Mouse (Mus musculus) adrenal gland, adult 2 months (tissue): Measurements from ENCODE around the gene Zkscan14. TPM values are rescaled to one million over a fixed set of nuclear protein-coding genes. Genes with fewer than 3 reads are reported as not detected.
A peak's percentile ranks its signal among the peaks of the same experiment; 100 is the strongest.
"Not testable (repeated sequence)": the region's sequence is repeated elsewhere in the genome, so short reads cannot be mapped to it uniquely, and the experiment has no call there.

Experiments used
- DNase-seq: peaks from one replicate; pipeline ENCODE4 v3.0.0; 2021
- long read RNA-seq: library from polyadenylated mRNA; stranded (forward); transcript quantifications from one replicate; pipeline ENCODE4 v2.0.0, GENCODE M21; 2021
- polyA plus RNA-seq: library from polyadenylated mRNA; depleted of rRNA; stranded (reverse); fragments of >200 nt; gene quantifications from 2 replicates; pipeline ENCODE4 v1.2.3, GENCODE M21; 2012; rRNA removed
- total RNA-seq, 2 experiments: library from RNA; stranded (reverse); gene quantifications; 2 replicates each; pipeline ENCODE4 v1.2.3; 2021

The Zkscan14 gene
- 1 to 10 TPM; 8.4 to 9.2 TPM for total RNA-seq
- polyA plus RNA-seq, result 1.1 and 1.2 TPM in 2 replicates
- long read RNA-seq, transcript Zkscan14-201 (3 exons, 1,967 nt), result major isoform, 5 of 5 reads
- long read RNA-seq, partial matches to known transcripts, result 0 of 5 reads
- long read RNA-seq, other reads (novel, unspliced or antisense), result 0 of 5 reads

- DNase-seq, result peak; percentile 80
Measured at GRCm38 (mm10) chr5:145201321-145201991, at the start of gene Zkscan14. TSS of gene Zkscan14 (minus strand) at chr5:145201868.

- no peak for DNase-seq
Measured at GRCm38 (mm10) chr5:145249520-145249919, 47.9 kb upstream of the Zkscan14 start.

- DNase-seq, result peak; percentile 16
Measured at GRCm38 (mm10) chr5:145234636-145235035, 33.0 kb upstream of the Zkscan14 start.

GRCm38 (mm10) chr5:145231893-145232411, 30.3 kb upstream of the Zkscan14 start:
- DNase-seq, result peak; percentile 82

- DNase-seq, result peak; percentile 98
Measured at GRCm38 (mm10) chr5:145231367-145231871, 29.8 kb upstream of the Zkscan14 start, which contains the start of gene Zfp655. TSS of gene Zfp655 (plus strand) at chr5:145231715.

- DNase-seq, result no peak
Measured at GRCm38 (mm10) chr5:145230641-145231040, 29.0 kb upstream of the Zkscan14 start.

GRCm38 (mm10) chr5:145229283-145229682, 27.6 kb upstream of the Zkscan14 start:
- DNase-seq, result not testable (repeated sequence)

- no peak for DNase-seq
Measured at GRCm38 (mm10) chr5:145226453-145226852, 24.8 kb upstream of the Zkscan14 start.

- DNase-seq, result no peak
Measured at GRCm38 (mm10) chr5:145223395-145223794, 21.7 kb upstream of the Zkscan14 start.

- DNase-seq, result peak; percentile 78
Measured at GRCm38 (mm10) chr5:145222840-145223239, 21.2 kb upstream of the Zkscan14 start.

- no peak for DNase-seq
Measured at GRCm38 (mm10) chr5:145219981-145220380, 18.3 kb upstream of the Zkscan14 start.

GRCm38 (mm10) chr5:145218671-145219070, 17.0 kb upstream of the Zkscan14 start:
- no peak for DNase-seq

- DNase-seq, result no peak
Measured at GRCm38 (mm10) chr5:145218206-145218605, 16.5 kb upstream of the Zkscan14 start.

GRCm38 (mm10) chr5:145217746-145218145, 16.1 kb upstream of the Zkscan14 start:
- DNase-seq, result no peak

GRCm38 (mm10) chr5:145214679-145215078, 13.0 kb upstream of the Zkscan14 start:
- peak; percentile 39 for DNase-seq

- DNase-seq, result no peak
Measured at GRCm38 (mm10) chr5:145213505-145213904, 11.8 kb upstream of the Zkscan14 start.

GRCm38 (mm10) chr5:145212216-145212615, 10.5 kb upstream of the Zkscan14 start:
- DNase-seq, result no peak

- DNase-seq, result no peak
Measured at GRCm38 (mm10) chr5:145211340-145211739, 9.7 kb upstream of the Zkscan14 start.

- DNase-seq, result not testable (repeated sequence)
Measured at GRCm38 (mm10) chr5:145208391-145208790, 6.7 kb upstream of the Zkscan14 start.

- no peak for DNase-seq
Measured at GRCm38 (mm10) chr5:145207954-145208353, 6.3 kb upstream of the Zkscan14 start.

- no peak for DNase-seq
Measured at GRCm38 (mm10) chr5:145207385-145207784, 5.7 kb upstream of the Zkscan14 start.

GRCm38 (mm10) chr5:145205041-145205440, 3.4 kb upstream of the Zkscan14 start:
- no peak for DNase-seq
